Mouse (Mus musculus): ENCODE measurements around the gene Icam4. TPM values are rescaled to one million over a fixed set of nuclear protein-coding genes. Genes with fewer than 3 reads are reported as not detected.

Gene Icam4
- 1.8 and 5.4 TPM in 2 replicates for polyA plus RNA-seq (2015; fragmentation: Nextera tagmentation; extraction: Ambion mirVana)

GRCm38 (mm10) chr9:21029291-21030054, at the start of gene Icam4:
Gene Icam4 (plus strand): TSS chr9:21029373.
- peaks cover 43% of the 10 kb centered on the region for H3K4me1 ChIP-seq (ENCODE audit: control insufficient read depth, insufficient read depth, low read length)
- WGBS = 2% methylated on average over 37 of the region's 37 CpGs
- H3K4me3 ChIP-seq (ENCODE audit: low read length) = peak within 1 kb of the TSS; percentile 62
- H3K9me3 ChIP-seq (ENCODE audit: control insufficient read depth, low read length) = no peaks in the 10 kb centered on the region
- no peaks in the 10 kb centered on the region for H3K36me3 ChIP-seq (ENCODE audit: control insufficient read depth, insufficient read depth, low read length)
- peaks cover 32% of the 10 kb centered on the region for H3K27me3 ChIP-seq (replicated peaks; ENCODE audit: control insufficient read depth, insufficient read depth, low read length)
- H3K27ac ChIP-seq (ENCODE audit: low read length) = no peak within 1 kb of the TSS
- peak within 1 kb of the TSS; percentile 97 for H3K4me2 ChIP-seq (ENCODE audit: low read depth, low read length)
- ATAC-seq = peak; percentile 47
- H3K9ac ChIP-seq (ENCODE audit: low read depth, low read length) = peak within 1 kb of the TSS; percentile 60

- Histone ChIP-seq H3K4me1 (ENCODE audit: control insufficient read depth, insufficient read depth, low read length) (peaks cover 18% of the 10 kb centered on the region), H3K27ac (ENCODE audit: low read length) (no peak overlapping the region), H3K9ac (ENCODE audit: low read depth, low read length) (no peak overlapping the region), H3K36me3 (ENCODE audit: control insufficient read depth, insufficient read depth, low read length) (no peaks in the 10 kb centered on the region), H3K4me2 (ENCODE audit: low read depth, low read length) (no peak overlapping the region), H3K4me3 (ENCODE audit: low read length) (no peak overlapping the region), H3K27me3 (replicated peaks; ENCODE audit: control insufficient read depth, insufficient read depth, low read length) (no peaks in the 10 kb centered on the region), H3K9me3 (ENCODE audit: control insufficient read depth, low read length) (no peaks in the 10 kb centered on the region)
- ATAC-seq = no peak
- 80% methylated on average over 7 of the region's 7 CpGs for WGBS
These were observed 49.4 kb upstream of the Icam4 start for GRCm38 (mm10) chr9:20979769-20980168.

- H3K9ac ChIP-seq (ENCODE audit: low read depth, low read length) = no peak overlapping the region
- H3K27ac ChIP-seq (ENCODE audit: low read length) = no peak overlapping the region
- ATAC-seq = no peak
- H3K36me3 ChIP-seq (ENCODE audit: control insufficient read depth, insufficient read depth, low read length) = no peaks in the 10 kb centered on the region
- 74% methylated on average over 3 of the region's 3 CpGs for WGBS
- no peak overlapping the region for H3K4me3 ChIP-seq (ENCODE audit: low read length)
- no peak overlapping the region for H3K4me2 ChIP-seq (ENCODE audit: low read depth, low read length)
- H3K4me1 ChIP-seq (ENCODE audit: control insufficient read depth, insufficient read depth, low read length) = peaks cover 8% of the 10 kb centered on the region
- no peaks in the 10 kb centered on the region for H3K9me3 ChIP-seq (ENCODE audit: control insufficient read depth, low read length)
- H3K27me3 ChIP-seq (replicated peaks; ENCODE audit: control insufficient read depth, insufficient read depth, low read length) = no peaks in the 10 kb centered on the region
These were observed 47.0 kb upstream of the Icam4 start for GRCm38 (mm10) chr9:20982171-20982570.

- H3K27me3 ChIP-seq (replicated peaks; ENCODE audit: control insufficient read depth, insufficient read depth, low read length) = no peaks in the 10 kb centered on the region
- H3K4me3 ChIP-seq (ENCODE audit: low read length) = no peak overlapping the region
- WGBS = 38% methylated on average over 5 of the region's 5 CpGs
- peaks cover 6% of the 10 kb centered on the region for H3K4me1 ChIP-seq (ENCODE audit: control insufficient read depth, insufficient read depth, low read length)
- ATAC-seq = no peak
- H3K36me3 ChIP-seq (ENCODE audit: control insufficient read depth, insufficient read depth, low read length) = no peaks in the 10 kb centered on the region
- no peak overlapping the region for H3K27ac ChIP-seq (ENCODE audit: low read length)
- no peak overlapping the region for H3K9ac ChIP-seq (ENCODE audit: low read depth, low read length)
- no peaks in the 10 kb centered on the region for H3K9me3 ChIP-seq (ENCODE audit: control insufficient read depth, low read length)
- H3K4me2 ChIP-seq (ENCODE audit: low read depth, low read length) = no peak overlapping the region
These were observed 46.0 kb upstream of the Icam4 start for GRCm38 (mm10) chr9:20983169-20983568.

- H3K36me3 ChIP-seq (ENCODE audit: control insufficient read depth, insufficient read depth, low read length) = no peaks in the 10 kb centered on the region
- no peaks in the 10 kb centered on the region for H3K9me3 ChIP-seq (ENCODE audit: control insufficient read depth, low read length)
- no peak overlapping the region for H3K4me3 ChIP-seq (ENCODE audit: low read length)
- 52% methylated on average over 15 of the region's 15 CpGs for WGBS
- H3K27ac ChIP-seq (ENCODE audit: low read length) = peak overlapping the region; percentile 80
- no peak overlapping the region for H3K4me2 ChIP-seq (ENCODE audit: low read depth, low read length)
- peak; percentile 88 for ATAC-seq
- no peaks in the 10 kb centered on the region for H3K27me3 ChIP-seq (replicated peaks; ENCODE audit: control insufficient read depth, insufficient read depth, low read length)
- no peaks in the 10 kb centered on the region for H3K4me1 ChIP-seq (ENCODE audit: control insufficient read depth, insufficient read depth, low read length)
- H3K9ac ChIP-seq (ENCODE audit: low read depth, low read length) = no peak overlapping the region
These were observed 42.1 kb upstream of the Icam4 start for GRCm38 (mm10) chr9:20986952-20987686.

GRCm38 (mm10) chr9:20987953-20988352, 41.2 kb upstream of the Icam4 start:
- H3K27ac ChIP-seq (ENCODE audit: low read length) = no peak overlapping the region
- no peak overlapping the region for H3K4me3 ChIP-seq (ENCODE audit: low read length)
- H3K27me3 ChIP-seq (replicated peaks; ENCODE audit: control insufficient read depth, insufficient read depth, low read length) = no peaks in the 10 kb centered on the region
- H3K36me3 ChIP-seq (ENCODE audit: control insufficient read depth, insufficient read depth, low read length) = no peaks in the 10 kb centered on the region
- no peak overlapping the region for H3K4me2 ChIP-seq (ENCODE audit: low read depth, low read length)
- H3K9me3 ChIP-seq (ENCODE audit: control insufficient read depth, low read length) = no peaks in the 10 kb centered on the region
- no peak overlapping the region for H3K9ac ChIP-seq (ENCODE audit: low read depth, low read length)
- 29% methylated on average over 7 of the region's 7 CpGs for WGBS
- no peak for ATAC-seq
- H3K4me1 ChIP-seq (ENCODE audit: control insufficient read depth, insufficient read depth, low read length) = peaks cover 6% of the 10 kb centered on the region; the same call in 1 of the 2 replicates

- ATAC-seq = no peak
- Histone ChIP-seq H3K4me1 (ENCODE audit: control insufficient read depth, insufficient read depth, low read length) (peaks cover 14% of the 10 kb centered on the region), H3K4me3 (ENCODE audit: low read length) (no peak overlapping the region), H3K36me3 (ENCODE audit: control insufficient read depth, insufficient read depth, low read length) (no peaks in the 10 kb centered on the region), H3K9ac (ENCODE audit: low read depth, low read length) (0 out of 2 replicates have a peak overlapping the region, but pooled peaks have one; percentile 0), H3K27ac (ENCODE audit: low read length) (no peak overlapping the region), H3K27me3 (replicated peaks; ENCODE audit: control insufficient read depth, insufficient read depth, low read length) (no peaks in the 10 kb centered on the region), H3K4me2 (ENCODE audit: low read depth, low read length) (peak overlapping the region; percentile 8; the same call in 1 of the 2 replicates), H3K9me3 (ENCODE audit: control insufficient read depth, low read length) (no peaks in the 10 kb centered on the region)
- 7% methylated on average over 10 of the region's 10 CpGs for WGBS
These were observed 38.3 kb upstream of the Icam4 start for GRCm38 (mm10) chr9:20990861-20991260.

- H3K36me3 ChIP-seq (ENCODE audit: control insufficient read depth, insufficient read depth, low read length) = no peaks in the 10 kb centered on the region
- H3K4me1 ChIP-seq (ENCODE audit: control insufficient read depth, insufficient read depth, low read length) = peaks cover 14% of the 10 kb centered on the region
- no peaks in the 10 kb centered on the region for H3K27me3 ChIP-seq (replicated peaks; ENCODE audit: control insufficient read depth, insufficient read depth, low read length)
- no peak overlapping the region for H3K4me2 ChIP-seq (ENCODE audit: low read depth, low read length)
- no peak for ATAC-seq
- H3K9me3 ChIP-seq (ENCODE audit: control insufficient read depth, low read length) = no peaks in the 10 kb centered on the region
- WGBS = 98% methylated on average over 4 of the region's 4 CpGs
- no peak overlapping the region for H3K27ac ChIP-seq (ENCODE audit: low read length)
- H3K4me3 ChIP-seq (ENCODE audit: low read length) = no peak overlapping the region
- no peak overlapping the region for H3K9ac ChIP-seq (ENCODE audit: low read depth, low read length)
These were observed 37.6 kb upstream of the Icam4 start for GRCm38 (mm10) chr9:20991587-20991986.

GRCm38 (mm10) chr9:20993165-20993898, 35.8 kb upstream of the Icam4 start:
- Histone ChIP-seq H3K9me3 (ENCODE audit: control insufficient read depth, low read length) (no peaks in the 10 kb centered on the region), H3K4me3 (ENCODE audit: low read length) (no peak overlapping the region), H3K36me3 (ENCODE audit: control insufficient read depth, insufficient read depth, low read length) (no peaks in the 10 kb centered on the region), H3K4me2 (ENCODE audit: low read depth, low read length) (peak overlapping the region; percentile 11; the same call in 1 of the 2 replicates), H3K4me1 (ENCODE audit: control insufficient read depth, insufficient read depth, low read length) (peaks cover 14% of the 10 kb centered on the region), H3K9ac (ENCODE audit: low read depth, low read length) (no peak overlapping the region; the same call in 1 of the 2 replicates), H3K27me3 (replicated peaks; ENCODE audit: control insufficient read depth, insufficient read depth, low read length) (no peaks in the 10 kb centered on the region), H3K27ac (ENCODE audit: low read length) (peak overlapping the region; percentile 68)
- 26% methylated on average over 5 of the region's 5 CpGs for WGBS
- peak; percentile 82 for ATAC-seq

Measured in intestine, embryonic 16.5 days (tissue).